Mouse (Mus musculus) NIH3T3 (cell line): ENCODE results near the gene Slc9a6.

Experiments
- DNase-seq: peaks from one replicate; pipeline ENCODE4 v3.0.0-alpha.2; 2012; ENCODE audit warnings: low read depth

Slc9a6 gene

GRCm38 (mm10) chrX:56609623-56610317 lies at the start of gene Slc9a6:
Slc9a6 (plus strand) TSS chrX:56609757.
- DNase-seq, result peak; percentile 86

DNA sequence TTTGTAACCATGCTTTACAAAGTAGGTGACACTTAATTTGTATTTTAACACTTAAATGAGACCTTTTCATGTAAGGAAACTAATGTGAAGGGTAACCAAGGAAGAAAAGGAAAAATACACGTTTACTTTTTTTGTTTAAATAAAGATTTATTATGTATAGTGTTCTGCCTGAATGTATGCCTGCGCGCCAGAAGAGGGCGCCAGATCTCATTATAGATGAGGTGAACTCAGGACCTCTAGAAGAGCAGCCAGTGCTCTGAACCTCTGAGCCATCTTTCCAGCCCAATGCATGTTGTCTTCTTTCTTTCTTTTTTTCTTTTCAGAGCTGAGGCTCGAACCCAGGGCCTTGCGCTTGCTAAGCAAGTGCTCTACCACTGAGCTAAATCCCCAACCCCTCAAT lies 37.1 kb upstream of the Slc9a6 start:
- DNase-seq, result peak; percentile 45

GRCm38 (mm10) chrX:56578200-56578599 lies 31.4 kb upstream of the Slc9a6 start:
- DNase-seq, result no peak

DNA sequence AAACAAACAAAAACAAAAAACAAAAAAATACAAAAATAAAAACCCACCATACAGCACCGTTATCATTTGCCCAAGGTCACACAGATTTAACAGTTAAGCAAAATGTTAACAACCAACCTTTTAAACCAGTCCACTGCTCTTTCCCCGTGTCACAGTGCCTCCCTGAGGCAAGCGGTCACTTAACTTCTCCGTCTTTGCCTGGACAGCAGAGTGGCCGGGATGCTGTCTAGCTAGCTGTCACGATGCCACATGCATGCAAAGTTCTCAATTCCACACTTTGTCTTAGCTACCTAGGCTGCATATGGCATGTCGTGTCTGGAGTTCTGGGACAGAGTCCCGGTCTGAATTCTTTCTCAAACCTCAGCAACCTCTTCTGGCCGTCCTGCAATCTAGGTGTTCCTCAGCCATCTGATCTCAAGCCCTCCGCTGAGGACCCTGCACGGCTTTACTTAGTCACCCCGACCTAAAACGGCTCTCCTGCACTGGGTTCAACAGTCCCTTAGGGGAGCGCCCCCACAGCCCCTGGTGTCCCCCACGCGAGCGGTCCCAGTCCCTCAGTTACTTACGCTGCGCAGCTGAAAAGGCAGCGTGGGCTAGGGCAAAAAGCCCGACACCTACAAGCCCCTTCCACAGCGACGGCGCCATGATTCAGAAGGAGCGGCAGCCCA lies 12.2 kb upstream of the Slc9a6 start:
- DNase-seq, result peak; percentile 36

DNA sequence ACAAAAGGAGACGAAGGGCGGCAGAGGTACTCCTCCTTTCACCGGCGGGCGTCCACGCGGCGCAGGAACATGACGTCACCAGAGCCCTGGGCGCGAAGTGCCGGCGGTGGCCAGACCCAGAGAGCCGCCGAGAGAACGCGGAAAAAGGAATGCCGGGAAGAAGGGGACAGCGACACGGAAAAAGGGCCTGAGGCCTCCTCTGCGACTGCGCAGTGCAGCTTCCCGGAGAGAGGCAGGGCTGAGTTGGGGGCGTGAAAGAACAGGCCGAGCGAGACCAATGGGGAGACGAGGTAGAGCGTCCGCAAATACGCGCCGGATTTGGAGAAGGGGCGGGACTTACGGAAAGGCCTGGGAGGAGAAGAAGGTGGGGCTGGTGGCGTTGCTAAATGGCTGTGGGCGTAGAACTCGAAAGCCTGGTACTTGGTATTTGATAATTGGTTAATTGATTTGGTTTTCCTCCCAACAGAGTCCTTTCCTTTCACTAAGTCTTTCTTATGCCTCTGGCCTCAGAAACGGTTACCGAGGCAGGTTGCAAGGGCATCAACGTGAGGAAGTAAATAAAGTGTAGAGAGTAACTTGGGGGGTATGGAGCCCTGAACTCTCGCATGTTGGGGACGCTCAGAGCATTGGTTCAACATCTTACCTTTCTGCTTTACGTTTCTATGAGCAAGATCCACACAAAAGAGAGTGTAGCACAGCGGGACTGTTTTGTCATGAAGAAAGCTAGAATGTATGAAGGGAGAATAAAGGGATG lies 11.5 kb upstream of the Slc9a6 start, which contains the start of gene Mmgt1:
TSS of gene Mmgt1 (minus strand) at position 183 of the 754 bp plus-strand sequence.
- DNase-seq, result peak; percentile 95

- DNase-seq, result no peak
These were observed 3.0 kb upstream of the Slc9a6 start for GRCm38 (mm10) chrX:56606536-56606935.

DNA sequence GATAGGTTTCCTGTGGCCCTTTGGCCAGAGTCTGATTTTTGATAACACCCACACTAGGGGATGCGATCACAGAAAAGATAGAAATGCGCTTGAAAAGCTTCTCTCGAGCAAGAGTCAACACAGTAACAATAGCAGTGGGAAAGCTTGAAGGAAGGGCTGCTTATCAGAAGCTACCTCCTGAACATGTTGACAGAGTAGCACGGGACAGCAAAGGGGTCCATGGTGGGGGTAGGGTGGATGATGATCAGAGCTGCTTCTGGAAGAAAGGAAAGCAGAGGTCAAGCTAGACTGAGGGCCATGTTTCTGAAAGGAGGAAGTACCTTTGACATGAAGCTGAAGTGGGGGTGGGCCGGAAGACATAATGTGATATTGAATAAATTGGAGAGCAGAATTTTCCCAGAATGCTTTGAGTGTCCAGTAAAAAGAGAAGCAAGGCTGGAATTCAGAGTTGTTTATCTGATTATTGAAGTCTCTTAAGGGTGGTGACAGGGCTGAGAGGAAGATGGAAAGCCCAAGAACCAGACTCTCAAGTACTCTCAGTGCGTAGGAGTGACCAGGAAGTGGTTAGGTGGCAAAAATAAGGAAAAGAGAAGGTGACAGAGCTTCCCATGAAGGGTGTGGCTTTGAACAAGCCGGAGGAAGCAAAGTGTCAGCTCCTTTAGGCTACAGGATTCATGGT lies 2.4 kb upstream of the Slc9a6 start:
- DNase-seq, result no peak

DNA sequence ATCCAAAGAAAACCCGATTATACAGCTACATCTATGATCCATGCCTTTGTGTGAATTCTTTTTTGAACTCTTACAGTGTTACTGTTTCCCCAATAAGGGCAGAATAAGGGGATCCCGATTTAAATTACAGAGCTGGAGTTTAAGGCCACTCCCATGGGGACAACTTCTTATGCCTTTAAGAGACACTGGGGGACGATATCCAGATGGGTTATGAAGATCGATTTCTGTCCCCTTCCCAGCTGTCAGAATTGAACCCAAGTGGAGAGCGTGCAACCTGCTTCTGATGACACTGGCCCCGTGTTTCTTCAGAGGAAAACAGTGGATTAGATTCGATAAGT lies 303 bp upstream of the Slc9a6 start:
- DNase-seq, result no peak

DNA sequence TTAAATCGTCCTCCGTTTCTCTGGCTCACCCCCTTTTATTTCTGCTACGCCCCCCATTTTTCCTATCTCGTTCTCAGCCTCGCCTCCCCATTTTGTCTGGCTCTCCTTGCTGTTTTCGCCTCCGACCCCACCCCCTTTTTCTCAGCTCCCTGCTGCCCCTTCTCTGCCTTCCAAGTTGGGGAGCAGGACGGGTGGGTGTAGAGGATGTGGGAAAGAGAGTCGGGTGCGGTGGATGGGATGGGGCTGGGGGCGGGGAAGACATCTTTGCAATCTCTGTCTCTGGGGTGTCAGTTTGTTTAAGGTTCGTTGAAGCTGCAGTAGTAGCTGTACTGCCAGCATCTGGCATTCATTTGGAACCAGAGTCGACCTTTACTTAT lies 749 bp downstream of the Slc9a6 start:
- DNase-seq, result peak; percentile 12

DNA sequence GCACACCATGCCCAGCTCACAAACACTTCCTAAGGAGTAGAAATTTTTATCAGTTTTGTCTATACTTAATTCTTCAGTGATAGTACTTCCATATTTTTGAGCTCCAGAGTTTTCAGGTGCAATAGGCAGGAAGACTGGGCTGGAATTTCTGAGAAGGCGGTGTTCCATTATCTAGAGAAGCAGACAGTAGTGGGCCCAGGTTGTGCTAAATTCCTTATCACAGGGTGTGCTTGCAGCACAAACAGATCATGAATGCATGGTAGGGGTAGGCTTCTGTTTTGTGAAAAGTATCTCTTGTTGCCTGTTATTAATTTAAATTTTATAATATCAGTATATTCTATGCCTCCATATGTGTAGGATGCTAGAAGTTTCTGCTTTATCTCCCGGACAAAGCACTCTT lies 5.7 kb downstream of the Slc9a6 start:
- DNase-seq, result no peak

- peak; percentile 39 for DNase-seq
These were observed 26.6 kb downstream of the Slc9a6 start for GRCm38 (mm10) chrX:56636185-56636584.

DNA sequence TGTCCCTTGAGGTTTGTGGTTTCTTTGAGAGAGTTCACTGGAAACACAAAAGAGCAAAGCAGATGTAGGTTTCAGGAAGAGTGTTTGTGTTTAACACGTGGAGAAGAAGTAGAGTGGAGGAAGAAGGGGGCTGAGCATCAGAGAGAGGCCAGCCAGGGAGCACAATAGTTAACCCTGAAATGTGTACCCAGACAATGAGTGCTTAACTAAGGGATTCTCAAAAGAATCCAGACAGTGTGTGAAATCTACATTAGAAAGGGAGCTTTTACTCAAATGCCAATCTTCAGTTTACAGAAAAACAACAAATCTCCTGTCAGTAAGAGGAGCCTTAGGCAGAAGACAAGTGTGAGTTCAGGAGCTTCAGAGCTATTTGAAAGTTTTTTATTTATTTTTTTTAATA lies 30.5 kb downstream of the Slc9a6 start:
- no peak for DNase-seq

DNA sequence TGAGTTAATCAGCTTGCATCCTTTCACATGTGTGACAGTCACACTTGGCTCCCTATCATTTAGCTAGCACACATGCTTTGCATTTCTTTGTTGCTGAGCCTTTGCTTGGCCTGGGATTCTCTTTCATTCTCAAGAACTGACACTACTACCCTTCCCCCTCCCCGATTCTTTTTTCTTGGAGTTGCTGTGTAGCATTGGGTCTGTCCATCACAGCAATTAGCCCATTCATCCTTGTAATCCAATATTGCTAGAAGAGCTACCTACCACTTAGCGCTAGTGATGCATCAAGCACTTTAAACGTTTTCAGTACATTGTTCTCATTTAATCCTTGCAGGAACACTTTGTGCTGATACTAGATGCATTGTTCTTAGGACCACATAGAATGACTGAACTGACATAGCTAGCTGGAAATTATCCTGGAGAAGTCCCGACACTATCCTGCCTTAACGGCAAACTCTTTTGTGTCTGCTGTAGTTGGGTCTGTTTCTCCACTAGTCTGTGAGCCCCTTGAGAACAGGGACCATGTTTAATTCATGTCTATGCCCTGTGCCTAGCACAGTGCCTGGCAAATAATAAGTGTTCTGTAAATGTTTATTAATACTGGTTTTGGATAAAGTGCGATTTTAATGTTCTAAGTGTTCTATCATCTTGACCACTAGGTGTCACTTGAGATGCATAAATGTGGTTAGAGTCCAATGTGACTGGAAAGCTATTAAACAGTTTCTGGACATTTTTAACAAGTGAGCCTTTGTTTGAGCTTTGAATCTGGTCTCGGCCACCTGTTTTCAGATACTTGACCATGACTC lies 40.2 kb downstream of the Slc9a6 start:
- peak; percentile 59 for DNase-seq

DNA sequence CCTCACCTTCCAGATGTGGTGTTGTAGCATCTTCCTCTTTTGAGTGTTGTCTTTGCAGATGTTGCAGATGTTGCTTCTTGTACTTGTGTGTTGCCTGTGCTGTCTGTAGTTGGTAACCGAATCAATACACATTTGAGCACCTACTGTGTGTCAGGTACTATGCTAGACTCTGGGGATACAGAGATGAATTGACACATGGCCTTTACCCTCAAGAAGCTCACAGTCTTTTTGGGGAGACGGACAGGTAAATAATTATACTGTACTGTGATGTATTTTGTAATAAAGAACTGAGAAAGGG lies 40.7 kb downstream of the Slc9a6 start:
- no peak for DNase-seq

GRCm38 (mm10) chrX:56650885-56651284 lies 41.3 kb downstream of the Slc9a6 start:
- DNase-seq, result peak; percentile 39

DNA sequence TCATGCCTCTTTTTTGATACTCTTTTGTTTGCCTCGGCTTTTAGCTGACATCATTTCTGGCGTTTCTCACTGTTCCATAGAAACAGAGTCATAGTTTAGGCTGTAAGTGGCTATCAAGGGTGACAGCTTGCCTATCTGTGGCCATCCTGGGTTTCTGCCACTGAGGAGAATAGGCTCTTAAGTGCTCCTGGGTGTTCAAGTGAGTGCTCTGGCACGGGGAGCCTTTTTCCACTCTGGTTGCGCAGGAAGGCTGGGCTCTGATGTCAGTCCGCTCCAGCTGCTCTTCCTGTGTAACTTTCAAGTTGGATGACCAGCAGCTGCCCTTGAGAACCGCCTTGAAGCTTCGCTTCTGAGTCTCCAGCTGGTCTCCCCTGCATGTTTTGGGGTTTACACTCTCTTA lies 42.2 kb downstream of the Slc9a6 start:
- DNase-seq, result no peak

DNA sequence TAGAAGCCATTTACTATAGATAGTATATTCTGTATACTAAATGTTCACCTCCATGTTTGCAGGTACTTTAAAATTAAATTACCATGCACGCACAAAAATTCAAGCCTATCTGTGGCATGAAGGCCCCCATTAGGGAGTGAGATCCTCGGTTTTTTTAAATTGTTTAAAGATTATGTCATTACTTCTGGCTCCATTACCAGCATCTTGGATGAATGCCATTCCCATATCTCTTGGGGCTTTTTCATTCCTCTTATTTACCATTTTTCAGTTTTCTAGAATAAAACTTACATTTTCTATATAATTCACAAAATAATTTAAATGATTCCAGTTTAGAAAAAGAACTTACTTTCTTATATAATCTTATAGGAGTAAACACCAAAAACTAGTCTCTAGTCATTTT lies 46.1 kb downstream of the Slc9a6 start:
- peak; percentile 60 for DNase-seq

DNA sequence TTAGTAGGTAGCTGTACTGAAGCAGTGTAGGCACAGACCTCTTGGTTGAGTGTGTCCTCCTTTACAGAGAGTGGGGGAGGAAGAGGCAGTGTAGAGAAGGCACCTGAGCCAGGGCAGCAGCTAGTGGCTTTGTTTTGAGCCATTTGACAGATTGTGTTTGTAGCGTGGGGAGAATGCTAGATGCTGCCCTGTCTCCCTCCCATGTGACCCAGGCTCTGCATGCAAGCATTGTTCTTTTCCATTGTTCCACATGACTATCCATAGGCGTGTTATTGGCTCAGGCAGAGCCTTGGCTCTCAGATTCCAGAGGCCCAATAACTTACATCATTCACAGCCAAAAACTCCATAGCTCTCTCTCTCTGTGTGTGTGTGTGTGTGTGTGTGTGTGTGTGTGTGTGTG lies 49.7 kb downstream of the Slc9a6 start:
- DNase-seq, result no peak

DNA sequence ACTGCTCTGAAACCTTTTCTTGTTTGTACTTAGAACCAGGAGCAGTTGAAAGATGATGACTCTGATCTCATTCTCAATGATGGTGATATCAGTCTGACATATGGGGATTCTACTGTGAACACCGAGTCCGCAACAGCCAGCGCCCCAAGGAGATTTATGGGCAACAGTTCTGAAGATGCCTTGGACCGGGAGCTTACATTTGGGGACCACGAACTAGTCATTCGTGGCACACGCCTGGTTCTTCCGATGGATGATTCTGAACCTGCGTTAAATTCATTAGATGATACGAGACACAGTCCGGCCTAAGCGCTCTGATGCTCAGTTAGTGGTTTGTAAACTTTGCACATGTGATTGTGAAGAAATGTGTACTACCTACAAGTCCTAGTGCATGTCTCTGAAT lies 51.6 kb downstream of the Slc9a6 start:
- DNase-seq, result no peak

- DNase-seq, result no peak
These were observed 52.8 kb downstream of the Slc9a6 start for GRCm38 (mm10) chrX:56662316-56662715.

DNA sequence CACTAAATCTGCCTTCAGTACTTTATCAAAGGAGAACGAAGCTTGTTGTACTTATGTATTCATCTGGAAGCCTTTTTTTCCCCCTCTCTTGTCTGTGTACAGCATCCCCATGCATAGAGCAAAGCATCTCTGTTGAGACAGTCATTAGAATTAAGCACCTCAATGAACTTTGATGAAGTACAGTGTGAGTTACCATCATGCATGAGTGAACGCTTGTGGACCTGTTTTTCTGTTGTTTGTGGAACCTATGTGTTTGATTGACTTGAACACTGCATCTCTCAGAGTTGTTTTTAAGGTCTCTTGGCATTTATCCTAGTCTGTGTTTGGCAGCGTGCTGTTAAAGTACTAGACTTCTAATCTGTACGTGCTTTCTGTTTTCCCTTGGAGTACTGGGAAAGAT lies 53.8 kb downstream of the Slc9a6 start:
- DNase-seq, result no peak
